Mouse (Mus musculus): ENCODE measurements around the gene Tm9sf2.

- TF ChIP-seq CTCF (IDR thresholded peaks at IDR 0.05; ENCODE audit: low read depth, low read length) (peak; percentile 79), POLR2A (IDR thresholded peaks at IDR 0.05; ENCODE audit: extremely low read depth, insufficient read depth, low read length) (no peak)
Observed at GRCm38 (mm10) chr14:122190941-122191510, 84.2 kb downstream of the Tm9sf2 start.
